In the genomic region with DNA sequence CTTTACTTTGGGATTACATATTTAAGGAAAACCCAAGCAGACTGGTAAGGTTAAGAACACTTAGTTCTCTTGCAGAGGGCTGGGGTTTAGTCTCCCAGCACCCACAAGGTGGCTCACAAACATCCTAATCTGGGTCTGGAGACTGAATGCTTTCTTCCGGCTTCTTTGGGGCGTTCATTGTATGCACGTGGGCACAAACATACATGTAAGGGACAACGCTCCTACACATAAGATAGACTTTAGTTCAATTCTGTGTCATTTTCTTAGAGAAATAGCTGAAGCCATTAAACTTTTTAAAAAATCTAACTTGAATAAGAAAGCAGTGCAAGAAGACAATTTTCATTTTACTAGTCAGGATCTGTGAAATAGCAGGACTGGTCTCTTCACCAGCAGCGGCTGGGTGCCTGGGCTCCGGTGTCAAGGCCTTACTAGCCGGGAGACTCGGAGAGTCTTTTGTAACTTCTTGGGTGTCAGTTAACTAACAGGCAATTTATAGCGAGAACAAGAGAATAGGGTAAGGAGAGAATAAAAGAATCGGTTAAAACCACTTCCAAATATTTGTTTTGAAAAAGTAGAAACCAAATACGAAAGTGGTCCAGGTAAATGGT, we compare ENCODE assay signal across 8 mouse cellular contexts. TPM values are rescaled to one million over a fixed set of nuclear protein-coding genes. Genes with fewer than 3 reads are reported as not detected.
DNase-seq lines count a peak whose midpoint lies in the region; ATAC-seq lines count a peak whose summit lies in the region.

No protein-coding gene starts in this region.

- under 1% methylated on average over 11 of the region's 11 CpGs for WGBS in kidney, embryonic 14.5 days
- 2% methylated on average over 11 of the region's 11 CpGs for WGBS in forebrain, embryonic 11.5 days
- WGBS in neural tube, embryonic 15.5 days = under 1% methylated on average over 11 of the region's 11 CpGs

- H3K9ac ChIP-seq in kidney, embryonic 14.5 days (ENCODE audit: low read depth, low read length) = peak overlapping the region; percentile 80
- peak overlapping the region; percentile 58 for H3K9ac ChIP-seq in forebrain, embryonic 11.5 days (ENCODE audit: low read length)
- H3K9ac ChIP-seq in neural tube, embryonic 15.5 days (replicated peaks) = peak overlapping the region; percentile 95

- peaks cover 9% of the 10 kb centered on the region; the same call in 1 of the 2 replicates for H3K4me1 ChIP-seq in kidney, embryonic 14.5 days (ENCODE audit: control insufficient read depth, insufficient read depth, low read length)
- no peaks in the 10 kb centered on the region for H3K4me1 ChIP-seq in forebrain, embryonic 11.5 days (replicated peaks; ENCODE audit: control insufficient read depth, insufficient read depth, low read length)
- H3K4me1 ChIP-seq in neural tube, embryonic 15.5 days = peaks cover 21% of the 10 kb centered on the region

- intact Hi-C loops in left cerebral cortex, postnatal 4 days (cut with DNase I) = no loop called here

- H3K36me3 ChIP-seq in kidney, embryonic 14.5 days (ENCODE audit: control insufficient read depth, insufficient read depth, low read length) = peaks cover 24% of the 10 kb centered on the region
- peaks cover 2% of the 10 kb centered on the region; the same call in 1 of the 2 replicates for H3K36me3 ChIP-seq in forebrain, embryonic 11.5 days (ENCODE audit: control insufficient read depth, insufficient read depth, low read length)
- peaks cover 15% of the 10 kb centered on the region for H3K36me3 ChIP-seq in neural tube, embryonic 15.5 days

- peak overlapping the region; percentile 52; the same call in 1 of the 2 replicates for H3K27ac ChIP-seq in kidney, embryonic 14.5 days (ENCODE audit: low read depth, low read length)
- no peak overlapping the region; the same call in 1 of the 2 replicates for H3K27ac ChIP-seq in forebrain, embryonic 11.5 days (ENCODE audit: low read depth, low read length)
- peak overlapping the region; percentile 99 for H3K27ac ChIP-seq in neural tube, embryonic 15.5 days (replicated peaks)

- no peak for ATAC-seq in kidney, embryonic 14.5 days (ENCODE audit: low FRiP score, low TSS enrichment)
- ATAC-seq in forebrain, embryonic 11.5 days (replicated peaks; ENCODE audit: low FRiP score) = no peak
- ATAC-seq in neural tube, embryonic 15.5 days (ENCODE audit: low FRiP score) = no peak

- H3K9me3 ChIP-seq in kidney, embryonic 14.5 days (ENCODE audit: control insufficient read depth, low read length) = no peaks in the 10 kb centered on the region
- H3K9me3 ChIP-seq in forebrain, embryonic 11.5 days (ENCODE audit: control insufficient read depth, low read length) = no peaks in the 10 kb centered on the region
- no peaks in the 10 kb centered on the region for H3K9me3 ChIP-seq in neural tube, embryonic 15.5 days (replicated peaks)

- no peaks in the 10 kb centered on the region for H3K27me3 ChIP-seq in kidney, embryonic 14.5 days (ENCODE audit: control insufficient read depth, insufficient read depth, low read length)
- H3K27me3 ChIP-seq in forebrain, embryonic 11.5 days (ENCODE audit: control insufficient read depth, insufficient read depth, low read length) = no peaks in the 10 kb centered on the region
- no peaks in the 10 kb centered on the region for H3K27me3 ChIP-seq in neural tube, embryonic 15.5 days (replicated peaks)

- H3K4me2 ChIP-seq in kidney, embryonic 14.5 days (replicated peaks; ENCODE audit: low read depth, low read length) = peak overlapping the region; percentile 83
- H3K4me2 ChIP-seq in forebrain, embryonic 11.5 days (ENCODE audit: low read depth, low read length, severe bottlenecking) = peak overlapping the region; percentile 99
- H3K4me2 ChIP-seq in neural tube, embryonic 15.5 days = peak overlapping the region; percentile 96

- H3K4me3 ChIP-seq in kidney, embryonic 14.5 days (ENCODE audit: low read length) = peak overlapping the region; percentile 91
- peak overlapping the region; percentile 67 for H3K4me3 ChIP-seq in forebrain, embryonic 11.5 days (ENCODE audit: low read depth, low read length)
- H3K4me3 ChIP-seq in neural tube, embryonic 15.5 days (replicated peaks) = peak overlapping the region; percentile 78

- no peak for DNase-seq in kidney, adult 18-20 months
- DNase-seq in MN1 (ENCODE audit: low spot score) (peak; percentile 66), liver (peak; percentile 47)
- DNase-seq in forebrain, embryonic 11.5 days (ENCODE audit: low spot score) = no peak
- no peak for DNase-seq in left cerebral cortex, postnatal 4 days
- DNase-seq in left cerebral cortex, adult 11 months (ENCODE audit: low spot score) = no peak

RNA-seq across cellular contexts. Expression of gene Gart, which starts 0.7 kb away (rescaled TPM):
- 90.5 and 128 TPM in 2 replicates for polyA plus RNA-seq in kidney, embryonic 14.5 days (2014; fragmentation: Nextera tagmentation; extraction: Ambion mirVana)
- 145 and 150 TPM in 2 replicates for polyA plus RNA-seq in forebrain, embryonic 11.5 days (2014; fragmentation: Nextera tagmentation; extraction: Ambion mirVana)
- 56.6 and 80.4 TPM in 2 replicates for polyA plus RNA-seq in neural tube, embryonic 15.5 days (2015; fragmentation: Nextera tagmentation; extraction: Ambion mirVana)
- total RNA-seq in left cerebral cortex, postnatal 4 days (2021) = 10 to 100 TPM; 58.8 to 60.1 TPM

RNA-seq across cellular contexts. Expression of gene Son, which starts 1.2 kb away (rescaled TPM):
- 160 and 167 TPM in 2 replicates for polyA plus RNA-seq in kidney, embryonic 14.5 days (2014; fragmentation: Nextera tagmentation; extraction: Ambion mirVana)
- polyA plus RNA-seq in forebrain, embryonic 11.5 days (2014; fragmentation: Nextera tagmentation; extraction: Ambion mirVana) = 140 and 150 TPM in 2 replicates
- 103 and 106 TPM in 2 replicates for polyA plus RNA-seq in neural tube, embryonic 15.5 days (2015; fragmentation: Nextera tagmentation; extraction: Ambion mirVana)
- total RNA-seq in left cerebral cortex, postnatal 4 days (2021) = 100 to 1,000 TPM; 252 to 257 TPM

RNA-seq across cellular contexts. Expression of gene Dnajc28, which starts 27.3 kb away (rescaled TPM):
- polyA plus RNA-seq in kidney, embryonic 14.5 days (2014; fragmentation: Nextera tagmentation; extraction: Ambion mirVana) = 2.9 and 3.0 TPM in 2 replicates
- 4.5 and 4.7 TPM in 2 replicates for polyA plus RNA-seq in forebrain, embryonic 11.5 days (2014; fragmentation: Nextera tagmentation; extraction: Ambion mirVana)
- polyA plus RNA-seq in neural tube, embryonic 15.5 days (2015; fragmentation: Nextera tagmentation; extraction: Ambion mirVana) = 5.1 and 5.9 TPM in 2 replicates
- 1 to 10 TPM; 1.8 to 2.8 TPM for total RNA-seq in left cerebral cortex, postnatal 4 days (2021)

RNA-seq across cellular contexts. Expression of gene Donson, which starts 42.5 kb away (rescaled TPM):
- 21.1 and 25.6 TPM in 2 replicates for polyA plus RNA-seq in kidney, embryonic 14.5 days (2014; fragmentation: Nextera tagmentation; extraction: Ambion mirVana)
- 42.1 and 42.7 TPM in 2 replicates for polyA plus RNA-seq in forebrain, embryonic 11.5 days (2014; fragmentation: Nextera tagmentation; extraction: Ambion mirVana)
- polyA plus RNA-seq in neural tube, embryonic 15.5 days (2015; fragmentation: Nextera tagmentation; extraction: Ambion mirVana) = 19.4 and 21.7 TPM in 2 replicates
- 10 to 100 TPM; 32.8 to 37.1 TPM for total RNA-seq in left cerebral cortex, postnatal 4 days (2021)

RNA-seq across cellular contexts. Expression of gene Tmem50b, which starts 48.5 kb away (rescaled TPM):
- 20.0 and 34.7 TPM in 2 replicates for polyA plus RNA-seq in kidney, embryonic 14.5 days (2014; fragmentation: Nextera tagmentation; extraction: Ambion mirVana)
- polyA plus RNA-seq in forebrain, embryonic 11.5 days (2014; fragmentation: Nextera tagmentation; extraction: Ambion mirVana) = 36.4 and 42.4 TPM in 2 replicates
- polyA plus RNA-seq in neural tube, embryonic 15.5 days (2015; fragmentation: Nextera tagmentation; extraction: Ambion mirVana) = 102 and 112 TPM in 2 replicates
- 10 to 100 TPM; 76.3 to 77.4 TPM for total RNA-seq in left cerebral cortex, postnatal 4 days (2021)

Comparison
In these comparisons a context has a peak if more than half of its experiments do, and no peak if none do; other contexts are left out.
1. DNase-seq: peak in MN1 (single experiment) and liver (single experiment); none in kidney, adult 18-20 months (single experiment), forebrain, embryonic 11.5 days (single experiment), left cerebral cortex, postnatal 4 days (single experiment) and left cerebral cortex, adult 11 months (single experiment).
2. Peak in every context shown above with its lines, with median percentiles within 50 percentile points of each other: H3K4me2 ChIP-seq, H3K4me3 ChIP-seq and H3K9ac ChIP-seq.